ENCODE assay signal across 14 mouse cellular contexts in the genomic region with DNA sequence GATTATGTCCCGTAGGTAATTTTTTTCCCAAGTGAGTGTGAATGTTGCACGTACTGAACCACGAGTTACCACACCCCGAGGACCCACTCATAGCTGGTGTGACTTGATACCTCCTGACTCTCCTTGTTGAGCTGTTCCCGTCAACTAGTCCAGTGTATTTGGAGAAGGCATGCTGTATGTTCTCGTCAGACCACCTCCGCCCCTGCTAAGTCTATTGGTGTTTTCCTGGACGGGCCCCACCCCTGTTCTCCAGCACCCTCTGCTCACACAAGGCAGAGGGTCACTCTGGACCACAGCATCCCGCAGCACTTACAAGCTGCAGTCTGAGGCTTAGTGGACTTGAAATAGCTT.
DNase-seq lines count a peak whose midpoint lies in the region; ATAC-seq and TF ChIP-seq lines count a peak whose summit lies in the region.
"Had no signal": no experiment of that assay in that cellular context is flagged by ENCODE, and none has a peak within 500 bp of the region (broad histone marks: within the 10 kb centered on the region; RNA-seq: fewer than 3 reads in every experiment).

No protein-coding gene starts in this region.

- no peak for DNase-seq in forebrain, embryonic 10.5 days (ENCODE audit: extremely low spot score, low spot score)
- DNase-seq in forebrain, embryonic 11.5 days (ENCODE audit: low spot score): no peak
- peak; percentile 4 to 13 for DNase-seq in lung, adult 18-20 months
- DNase-seq in lung, postnatal 10 days: no peak
- no peak for DNase-seq in limb, embryonic 14.5 days (ENCODE audit: low spot score)
- peak; percentile 2 for DNase-seq in yolk sac, embryonic 10.5 days (ENCODE audit: low spot score)
- DNase-seq in layer of hippocampus, adult 9-11 months: no peak
- DNase-seq: cerebellum, adult 11-12 months; kidney, adult 11 months; right cerebral cortex, postnatal 4 days had no signal

- no peak overlapping the region for H3K4me2 ChIP-seq in forebrain, embryonic 11.5 days (ENCODE audit: low read depth, low read length, severe bottlenecking)
- H3K4me2 ChIP-seq in limb, embryonic 14.5 days (replicated peaks; ENCODE audit: low read depth, low read length, severe bottlenecking): no peak overlapping the region
- H3K4me2 ChIP-seq in kidney, embryonic 15.5 days: no peak overlapping the region
- H3K4me2 ChIP-seq: stomach, embryonic 15.5 days had no signal

- H3K27me3 ChIP-seq in forebrain, embryonic 10.5 days (ENCODE audit: poor library complexity, severe bottlenecking): no peaks in the 10 kb centered on the region
- no peaks in the 10 kb centered on the region for H3K27me3 ChIP-seq in forebrain, embryonic 11.5 days (ENCODE audit: control insufficient read depth, insufficient read depth, low read length)
- H3K27me3 ChIP-seq in limb, embryonic 14.5 days (ENCODE audit: control insufficient read depth, insufficient read depth, low read length): no peaks in the 10 kb centered on the region
- no peaks in the 10 kb centered on the region for H3K27me3 ChIP-seq in kidney, embryonic 15.5 days
- H3K27me3 ChIP-seq: stomach, embryonic 15.5 days had no signal

- no peak for ATAC-seq in forebrain, embryonic 11.5 days (replicated peaks; ENCODE audit: low FRiP score)
- ATAC-seq in limb, embryonic 14.5 days (ENCODE audit: low FRiP score, low read depth): peak; percentile 77
- no peak for ATAC-seq in kidney, embryonic 15.5 days (replicated peaks; ENCODE audit: low FRiP score)

- no peak overlapping the region for H3K9ac ChIP-seq in forebrain, embryonic 11.5 days (ENCODE audit: low read length)
- no peak overlapping the region for H3K9ac ChIP-seq in limb, embryonic 14.5 days (ENCODE audit: low read depth, low read length, severe bottlenecking)
- no peak overlapping the region for H3K9ac ChIP-seq in kidney, embryonic 15.5 days
- H3K9ac ChIP-seq: stomach, embryonic 15.5 days had no signal

- no peak for TF ChIP-seq POLR2A in limb, embryonic 14.5 days (IDR thresholded peaks at IDR 0.05; ENCODE audit: borderline replicate concordance, extremely low read depth, insufficient read depth, insufficient read length)

- WGBS in forebrain, embryonic 10.5 days: 85% methylated on average over 9 of the region's 9 CpGs
- WGBS in forebrain, embryonic 11.5 days: 81% methylated on average over 9 of the region's 9 CpGs
- WGBS in limb, embryonic 14.5 days: 63% methylated on average over 9 of the region's 9 CpGs
- WGBS in kidney, embryonic 15.5 days: 70% methylated on average over 9 of the region's 9 CpGs

- H3K27ac ChIP-seq in forebrain, embryonic 10.5 days: 0 out of 2 replicates have a peak overlapping the region, but pooled peaks have one; percentile 30
- H3K27ac ChIP-seq in forebrain, embryonic 11.5 days (ENCODE audit: low read depth, low read length): no peak overlapping the region
- H3K27ac ChIP-seq in limb, embryonic 14.5 days (replicated peaks; ENCODE audit: low read depth, low read length): peak overlapping the region; percentile 15; the same call in 1 of the 2 replicates
- no peak overlapping the region for H3K27ac ChIP-seq in kidney, embryonic 15.5 days
- H3K27ac ChIP-seq: heart, adult 2 months; stomach, embryonic 15.5 days had no signal

- no peaks in the 10 kb centered on the region for H3K9me3 ChIP-seq in forebrain, embryonic 10.5 days
- no peaks in the 10 kb centered on the region for H3K9me3 ChIP-seq in forebrain, embryonic 11.5 days (ENCODE audit: control insufficient read depth, low read length)
- H3K9me3 ChIP-seq in limb, embryonic 14.5 days (ENCODE audit: control insufficient read depth, low read length): no peaks in the 10 kb centered on the region
- no peaks in the 10 kb centered on the region for H3K9me3 ChIP-seq in kidney, embryonic 15.5 days (replicated peaks)
- H3K9me3 ChIP-seq: stomach, embryonic 15.5 days had no signal

- H3K36me3 ChIP-seq in forebrain, embryonic 10.5 days (replicated peaks): no peaks in the 10 kb centered on the region
- H3K36me3 ChIP-seq in forebrain, embryonic 11.5 days (ENCODE audit: control insufficient read depth, insufficient read depth, low read length): no peaks in the 10 kb centered on the region
- no peaks in the 10 kb centered on the region for H3K36me3 ChIP-seq in limb, embryonic 14.5 days (ENCODE audit: control insufficient read depth, insufficient read depth, low read length)
- no peaks in the 10 kb centered on the region for H3K36me3 ChIP-seq in kidney, embryonic 15.5 days
- H3K36me3 ChIP-seq: stomach, embryonic 15.5 days had no signal

- H3K4me3 ChIP-seq in forebrain, embryonic 10.5 days: no peak overlapping the region
- H3K4me3 ChIP-seq in forebrain, embryonic 11.5 days (ENCODE audit: low read depth, low read length): no peak overlapping the region
- H3K4me3 ChIP-seq in limb, embryonic 14.5 days (replicated peaks; ENCODE audit: low read length): no peak overlapping the region
- H3K4me3 ChIP-seq in kidney, embryonic 15.5 days (replicated peaks): no peak overlapping the region
- H3K4me3 ChIP-seq: erythroblast, embryonic 14.5 days; heart, adult 2 months; stomach, embryonic 15.5 days had no signal

- peaks cover 11% of the 10 kb centered on the region; the same call in 1 of the 2 replicates for H3K4me1 ChIP-seq in forebrain, embryonic 10.5 days
- no peaks in the 10 kb centered on the region for H3K4me1 ChIP-seq in forebrain, embryonic 11.5 days (replicated peaks; ENCODE audit: control insufficient read depth, insufficient read depth, low read length)
- peaks cover 3% of the 10 kb centered on the region; the same call in 1 of the 2 replicates for H3K4me1 ChIP-seq in limb, embryonic 14.5 days (ENCODE audit: control insufficient read depth, insufficient read depth, low read length)
- H3K4me1 ChIP-seq in kidney, embryonic 15.5 days: 0 out of 2 replicates have a peak, but pooled peaks cover 4% of the 10 kb centered on the region

Comparison
In these comparisons a context has a peak if more than half of its experiments do, and no peak if none do; other contexts are left out.
1. DNase-seq: peak in lung, adult 18-20 months (2 of 2) and yolk sac, embryonic 10.5 days (single experiment); none in forebrain, embryonic 10.5 days (single experiment), forebrain, embryonic 11.5 days (single experiment), lung, postnatal 10 days (single experiment), limb, embryonic 14.5 days (single experiment) and layer of hippocampus, adult 9-11 months (single experiment).
2. H3K27ac ChIP-seq: peak in forebrain, embryonic 10.5 days (single experiment) and limb, embryonic 14.5 days (single experiment); none in forebrain, embryonic 11.5 days (single experiment) and kidney, embryonic 15.5 days (single experiment).